Mouse (Mus musculus): ENCODE measurements around the gene Eif2d.

Gene Eif2d

DNA sequence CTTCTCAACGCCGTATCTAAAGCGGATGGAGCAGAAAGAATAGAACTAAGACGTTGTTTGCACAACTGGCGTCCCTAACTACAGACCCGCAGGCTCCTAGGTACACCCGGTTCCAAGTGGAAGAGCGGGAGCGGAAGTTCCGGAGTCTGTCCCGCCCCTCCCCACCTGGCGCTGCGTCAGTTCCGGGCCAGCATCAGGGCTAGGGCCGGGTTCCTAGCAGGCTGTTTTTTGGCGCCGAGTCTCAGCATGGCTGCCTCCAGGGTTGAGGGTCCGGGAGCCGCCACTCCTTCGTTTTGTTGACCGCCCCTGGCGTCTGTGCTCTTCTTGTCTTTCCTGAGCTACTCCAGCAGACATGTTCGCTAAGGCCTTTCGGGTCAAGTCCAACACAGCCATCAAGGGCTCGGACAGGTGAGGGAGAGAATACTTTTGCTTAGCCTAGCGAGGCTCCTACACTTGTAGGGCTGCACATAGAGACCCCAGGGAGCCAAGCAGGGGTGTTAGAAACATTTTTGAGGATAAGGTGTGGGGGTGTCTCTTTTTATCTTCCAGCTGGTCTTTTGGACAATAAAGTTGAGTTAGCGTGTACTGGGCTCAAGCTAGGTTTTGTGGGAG is at the start of gene Eif2d:
Gene Eif2d, plus strand, starts transcription at position 164 of the 612 bp plus-strand sequence.
- DNase-seq = peak; percentile 88

DNA sequence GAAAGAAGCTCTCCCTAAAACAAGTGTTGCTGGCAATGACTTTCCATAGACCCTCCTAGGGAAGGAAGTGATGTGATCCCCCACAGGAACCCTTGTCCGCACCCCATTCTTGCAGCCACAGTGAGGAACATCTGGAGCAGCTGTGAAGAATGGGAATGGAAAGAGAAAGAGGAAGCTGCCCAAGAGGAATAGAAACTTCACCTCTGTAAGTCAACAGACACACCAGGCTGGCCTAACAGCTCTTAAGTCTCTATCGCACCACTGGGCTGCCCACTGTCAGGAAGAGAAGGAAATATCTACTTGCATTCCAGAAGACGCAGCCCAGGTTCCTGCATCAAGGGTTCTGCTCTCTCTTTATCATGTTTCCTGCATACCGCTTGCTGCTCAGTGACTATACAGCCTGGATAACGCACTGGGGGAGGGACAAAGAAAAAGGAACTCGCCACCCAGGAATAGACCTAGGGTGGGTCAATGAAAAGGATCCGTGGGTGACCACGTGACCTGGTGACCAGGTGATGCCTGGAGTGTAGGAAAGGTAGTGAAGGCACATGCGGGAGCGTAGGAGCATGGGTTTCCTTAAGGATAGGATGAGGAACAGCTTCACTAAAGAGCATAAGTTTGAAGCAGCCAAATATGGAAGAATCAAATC is 49.1 kb upstream of the Eif2d start:
- no peak for DNase-seq

DNA sequence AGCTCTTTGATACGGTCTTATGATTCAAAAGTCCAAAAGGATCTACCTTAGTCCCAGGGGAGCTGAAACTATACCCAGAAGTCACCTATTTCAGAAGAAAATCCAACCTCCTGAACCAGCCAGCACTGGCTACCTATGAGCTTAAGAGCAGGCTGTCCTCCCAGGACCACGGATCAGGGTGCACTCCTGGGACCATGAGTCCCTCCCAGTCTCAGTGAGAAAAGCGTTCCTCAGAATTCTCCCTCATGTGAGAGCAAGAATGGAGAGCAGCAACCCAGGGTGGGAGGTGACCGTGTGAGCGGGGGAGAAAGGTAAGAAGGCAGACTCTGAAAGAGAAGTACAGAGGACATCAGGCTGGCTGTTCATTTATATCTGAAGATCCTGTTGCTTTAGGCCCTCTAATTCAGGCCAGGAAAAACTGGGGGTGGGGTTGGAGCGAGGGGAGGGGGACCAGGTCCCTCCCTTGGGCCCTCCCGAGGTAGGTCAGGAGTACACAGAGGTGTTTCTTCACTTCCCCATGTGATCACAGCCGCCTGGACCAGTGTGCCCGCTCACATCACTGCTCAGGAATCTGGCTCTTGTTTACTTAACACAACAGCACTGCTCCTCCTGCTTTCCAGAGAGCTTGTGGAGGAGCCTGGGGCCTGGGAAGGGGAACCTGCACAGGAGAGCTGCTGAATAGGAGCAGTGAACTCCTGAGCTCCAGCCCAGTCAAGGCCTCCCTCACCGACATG is 45.2 kb upstream of the Eif2d start:
- DNase-seq = no peak

DNA sequence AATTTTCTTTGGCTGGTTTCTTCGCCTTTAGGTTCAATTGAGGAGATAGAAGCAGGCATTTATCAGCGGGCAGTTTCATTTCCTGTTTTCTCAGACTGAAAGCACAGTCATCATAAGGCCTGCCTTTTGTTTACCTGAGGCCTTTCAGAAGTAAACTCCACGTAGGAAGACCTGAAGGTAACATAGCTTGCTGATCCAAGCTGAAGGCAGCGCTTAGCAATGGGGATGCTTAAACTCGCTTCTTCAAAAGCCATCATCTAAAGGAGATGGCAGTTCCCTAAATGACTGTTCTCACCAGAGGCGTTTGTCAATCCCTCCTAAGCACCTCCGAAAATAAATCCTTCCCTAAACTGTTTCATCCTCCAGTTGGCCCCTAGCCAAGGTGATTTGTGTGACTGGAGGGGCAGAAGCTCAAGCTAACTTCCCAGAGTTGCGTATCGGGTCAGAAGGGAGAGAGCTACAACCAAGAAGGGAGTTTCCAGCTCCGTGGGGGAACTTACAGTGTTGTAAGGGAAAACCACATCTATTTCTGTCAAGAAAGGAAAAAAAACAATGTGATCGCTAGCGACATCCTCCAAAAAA is 42.4 kb upstream of the Eif2d start:
- DNase-seq = no peak

DNA sequence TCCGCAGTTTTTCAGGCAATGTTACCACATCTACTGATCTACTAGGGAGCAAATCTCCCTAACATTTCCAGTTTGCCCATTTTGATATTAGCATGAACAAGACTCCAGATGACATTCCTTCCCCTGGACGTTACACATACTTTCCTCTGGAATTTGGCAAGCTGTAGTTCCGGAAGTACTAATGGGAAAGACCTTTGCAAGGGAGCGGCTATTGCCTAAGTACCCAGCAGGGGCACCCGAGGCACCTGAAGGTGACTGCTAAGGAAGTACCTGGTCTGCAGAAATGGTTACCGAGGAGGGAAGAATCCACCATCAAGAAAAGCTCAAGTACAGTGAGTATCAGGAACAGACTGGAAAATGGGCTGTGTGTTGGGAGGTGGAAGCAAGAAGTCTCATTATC is 40.4 kb upstream of the Eif2d start:
- DNase-seq = no peak

DNA sequence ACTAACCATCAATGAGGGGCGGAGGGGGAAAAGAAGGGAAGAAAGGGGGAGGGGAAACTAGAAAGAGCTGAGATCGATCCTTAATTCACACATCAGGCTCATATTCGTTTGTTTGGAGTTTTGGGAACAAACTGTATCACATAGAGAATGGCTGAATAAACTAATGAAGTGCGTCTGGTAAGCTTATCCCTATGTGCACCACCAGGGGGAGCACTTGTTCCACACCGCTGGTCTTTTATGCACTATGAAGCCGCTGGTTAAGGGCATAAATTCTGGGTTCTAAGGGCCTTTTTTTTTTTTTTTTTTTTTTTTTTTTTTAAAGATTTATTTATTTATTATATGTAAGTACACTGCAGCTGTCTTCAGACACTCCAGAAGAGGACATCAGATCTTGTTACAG is 37.0 kb upstream of the Eif2d start:
- DNase-seq = peak; percentile 42

DNA sequence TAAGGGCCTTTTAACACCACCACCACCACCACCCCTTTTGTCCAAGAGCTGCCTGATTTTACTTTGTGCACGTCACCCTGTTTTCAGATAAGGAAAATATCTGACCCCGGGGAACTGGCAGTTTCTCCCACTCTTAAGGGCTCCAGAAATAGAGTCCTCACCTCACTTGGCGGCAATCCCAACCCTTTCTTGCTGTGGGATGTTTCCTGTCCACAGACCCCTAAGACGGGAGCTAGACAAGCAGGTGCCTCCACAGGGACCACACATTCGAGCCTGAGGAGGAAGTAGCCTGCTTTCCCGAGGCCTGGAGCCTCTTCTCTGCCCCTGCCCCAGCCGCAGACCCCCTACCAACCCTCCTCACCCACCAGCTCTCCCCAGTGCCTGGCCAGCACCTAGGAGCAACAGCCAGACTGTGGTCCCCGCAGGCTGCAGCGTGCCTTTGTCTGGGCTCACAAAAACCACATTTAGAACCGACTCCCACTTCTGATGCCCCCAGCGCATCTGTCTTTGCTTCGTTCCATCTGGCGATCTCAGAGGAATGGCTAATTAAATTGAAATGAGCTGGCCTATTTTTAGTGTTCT is 36.5 kb upstream of the Eif2d start:
- no peak for DNase-seq

DNA sequence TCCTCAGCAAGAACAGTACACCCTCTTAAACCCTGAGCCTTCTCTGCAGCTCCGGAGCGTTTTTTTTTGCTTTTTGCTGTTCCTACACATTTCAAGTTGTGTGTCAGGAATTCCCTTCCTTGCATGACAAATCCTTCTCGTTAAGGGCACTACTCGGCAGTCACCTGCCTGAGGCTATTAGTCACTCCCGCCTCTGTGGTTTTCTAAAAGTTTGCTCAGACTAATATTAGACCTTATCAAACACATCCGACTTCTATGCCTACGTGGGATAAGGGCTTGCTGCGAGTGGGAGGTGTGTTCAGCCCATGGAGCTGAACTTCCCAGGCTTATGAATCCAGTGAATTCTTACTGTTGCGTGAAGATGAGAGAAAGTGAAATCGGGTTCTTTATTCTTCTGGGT is 34.5 kb upstream of the Eif2d start:
- DNase-seq = no peak

DNA sequence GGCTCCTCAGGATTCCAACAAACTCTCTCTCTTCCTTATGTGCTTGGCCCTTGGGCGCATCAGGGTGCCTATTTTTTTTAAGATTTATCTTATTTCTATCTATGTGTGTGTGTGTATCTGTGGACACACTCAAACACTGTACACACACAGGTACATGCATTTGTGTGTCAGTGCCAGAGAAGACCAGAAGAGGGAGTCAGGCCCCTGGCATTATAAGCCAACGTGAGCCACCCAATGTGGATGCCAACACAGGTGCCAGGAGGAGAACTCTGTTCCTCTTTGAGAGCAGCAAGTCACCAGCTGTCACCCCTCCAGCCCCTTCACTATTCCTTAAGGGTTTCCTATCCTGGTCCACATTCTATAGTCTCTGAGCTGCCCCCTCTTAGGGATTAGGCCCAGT is 34.0 kb upstream of the Eif2d start:
- no peak for DNase-seq

DNA sequence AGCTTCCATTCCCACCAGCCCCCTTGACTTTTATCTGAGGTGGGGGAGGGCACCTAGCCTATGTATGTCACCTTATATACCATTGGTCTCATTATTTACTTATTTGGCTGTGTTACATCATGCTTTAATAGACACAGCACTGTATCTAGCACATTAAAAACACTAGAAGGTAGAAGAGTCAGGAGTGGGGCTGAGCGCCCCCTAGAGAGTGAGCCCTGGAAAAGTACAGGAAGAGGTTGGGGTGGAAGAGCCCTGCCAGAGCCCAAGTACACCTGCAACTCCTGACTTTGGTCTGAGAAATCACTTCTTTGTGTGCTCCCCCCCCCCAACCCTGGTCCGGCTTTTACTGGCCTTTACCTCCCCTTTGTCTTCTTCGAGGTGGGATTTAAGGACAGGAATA is 31.0 kb upstream of the Eif2d start:
- no peak for DNase-seq

DNA sequence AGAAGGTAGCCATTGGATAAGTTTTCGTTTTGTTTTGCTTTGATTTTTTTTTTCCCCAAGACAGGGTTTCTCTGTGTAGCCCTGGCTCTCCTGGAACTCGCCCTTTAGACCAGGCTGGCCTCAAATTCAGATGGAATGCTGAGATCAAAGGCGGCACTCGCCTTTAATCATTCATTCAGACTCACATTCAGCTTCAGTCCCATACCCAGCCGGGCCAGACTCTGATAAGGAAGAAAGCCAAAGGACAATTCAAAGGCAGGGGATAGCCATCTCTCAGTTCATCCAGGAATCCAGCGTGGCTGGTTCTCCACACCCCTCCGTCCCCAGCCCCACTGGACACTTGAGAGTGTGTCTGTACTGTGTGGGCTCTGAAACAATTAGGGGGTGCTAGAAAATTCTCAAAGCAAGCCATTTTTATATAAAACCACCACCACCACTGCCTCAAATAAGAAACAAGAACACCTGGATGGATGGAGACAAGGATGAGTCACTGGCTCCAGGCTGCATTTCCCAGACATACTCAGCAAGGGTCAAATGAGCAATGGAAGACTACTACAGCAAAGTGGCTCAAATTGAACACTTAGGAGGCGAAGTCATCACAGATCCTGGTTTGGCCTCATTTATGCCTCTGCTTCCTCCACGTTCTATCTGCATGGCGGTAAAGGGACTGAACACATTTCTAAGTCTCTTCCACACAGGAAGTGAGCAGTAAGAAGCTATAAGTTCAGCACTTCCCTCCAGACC is 29.3 kb upstream of the Eif2d start:
- no peak for DNase-seq

DNA sequence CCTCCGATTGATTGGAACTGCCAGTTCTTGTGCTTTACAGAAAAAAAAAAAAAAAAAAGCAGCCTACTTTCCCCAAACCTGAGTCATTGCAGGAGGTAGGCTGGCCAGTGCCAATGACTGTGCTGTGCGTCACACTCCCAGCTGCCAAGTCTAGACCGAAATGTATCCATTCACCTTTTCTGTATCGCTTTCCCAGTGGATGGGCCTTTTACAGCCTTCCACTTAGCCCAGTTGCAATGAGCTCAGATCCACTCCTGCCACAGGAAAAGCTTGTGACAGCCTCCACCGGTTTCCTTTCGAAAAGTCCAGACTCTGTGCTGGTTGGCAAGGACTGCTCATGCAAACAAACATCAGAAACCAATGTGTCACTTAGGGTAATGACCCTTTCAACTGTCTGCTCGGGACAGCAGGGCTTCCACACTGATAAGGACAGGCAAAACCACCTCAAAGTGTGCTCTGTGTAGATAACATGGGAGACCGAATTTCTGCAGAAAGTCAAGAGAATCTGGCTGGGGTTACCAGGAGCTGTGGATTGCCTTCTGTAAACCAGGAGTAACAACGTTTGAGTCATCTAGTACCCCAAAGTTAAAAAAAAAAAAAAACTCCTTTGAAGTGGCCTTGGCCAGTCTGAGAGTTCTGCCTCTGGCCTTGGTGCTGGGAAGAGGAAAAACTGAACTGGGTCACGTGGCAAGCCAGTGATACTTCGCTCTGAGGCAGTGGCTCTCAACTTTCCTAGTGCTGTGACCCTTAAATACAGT is 26.8 kb upstream of the Eif2d start:
- DNase-seq = no peak

DNA sequence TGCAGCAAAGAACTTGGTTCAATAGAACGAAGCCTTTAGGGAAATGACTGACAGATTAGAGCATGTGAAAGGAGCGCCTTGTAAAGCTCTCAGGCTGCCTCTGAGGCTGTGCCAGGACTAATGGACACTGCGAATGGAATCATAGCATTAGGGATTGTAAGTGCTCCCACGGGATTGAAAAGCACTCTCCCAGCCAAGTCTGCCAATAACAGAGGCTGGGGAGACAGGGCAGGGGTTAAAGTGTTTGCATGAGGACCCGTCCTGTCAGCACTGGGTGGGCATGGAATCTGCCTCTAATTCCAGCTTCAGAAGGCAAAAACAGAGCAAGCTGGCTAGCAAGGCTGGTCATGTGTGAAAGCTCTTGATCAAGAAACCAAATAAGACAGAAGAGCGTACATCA is 18.8 kb upstream of the Eif2d start:
- no peak for DNase-seq

DNA sequence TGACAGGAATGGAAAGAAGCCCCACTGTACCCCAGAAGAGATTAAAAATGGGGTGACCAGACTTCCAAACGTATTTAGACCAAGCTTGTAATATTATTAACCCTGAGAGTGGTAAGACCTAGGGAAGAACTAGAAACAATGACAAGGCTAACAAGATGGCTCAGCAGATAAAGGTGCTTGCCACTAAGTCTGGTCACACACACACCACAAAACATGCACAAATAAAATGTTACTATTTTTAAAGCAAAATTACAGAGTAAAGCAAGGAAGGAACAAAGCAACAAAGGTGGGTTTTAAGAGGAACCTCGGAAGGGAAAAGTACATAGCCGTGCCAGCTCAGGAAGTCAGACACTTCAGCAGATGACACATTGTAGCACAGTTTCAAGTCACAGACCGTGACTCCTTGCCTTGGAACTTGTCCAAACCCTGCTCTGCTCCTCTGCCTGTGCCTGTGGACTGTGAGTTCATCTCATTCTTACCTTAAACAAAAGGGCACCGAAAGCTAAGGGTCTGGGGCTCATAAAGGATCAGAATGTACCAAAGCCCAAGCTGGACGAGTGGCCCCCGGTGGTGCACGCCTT is 17.9 kb upstream of the Eif2d start:
- DNase-seq = no peak

DNA sequence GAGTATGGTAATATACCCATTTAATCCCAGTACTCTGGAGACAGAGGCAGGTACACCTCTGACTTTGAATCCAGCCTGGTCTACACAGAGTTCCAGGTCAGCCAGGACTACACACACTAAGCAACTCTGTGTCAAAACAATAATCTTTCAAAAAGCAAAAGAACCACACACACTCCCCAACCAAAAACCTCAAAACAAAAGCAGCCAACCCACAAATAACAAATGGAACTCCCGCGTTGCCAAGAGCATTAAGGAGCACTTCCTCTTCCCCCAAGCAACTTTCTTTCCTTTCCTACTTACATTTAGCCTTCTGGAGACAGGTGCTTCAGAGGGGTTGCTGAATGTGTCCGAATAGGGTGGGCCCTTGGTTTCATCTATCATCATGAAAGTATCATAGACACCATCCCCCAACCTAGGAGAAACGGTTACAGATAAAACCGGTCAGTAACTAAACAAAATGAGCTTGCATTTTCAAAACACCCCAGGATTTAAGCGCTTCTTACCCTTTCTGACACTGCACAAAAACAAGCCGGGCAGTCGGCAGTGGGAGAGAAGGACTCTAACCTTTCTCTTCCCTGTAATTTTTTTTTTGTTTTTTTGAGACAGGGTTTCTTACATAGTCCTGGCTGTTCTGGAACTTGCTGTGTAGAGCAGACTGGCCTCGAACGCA is 16.9 kb upstream of the Eif2d start:
- DNase-seq = no peak

DNA sequence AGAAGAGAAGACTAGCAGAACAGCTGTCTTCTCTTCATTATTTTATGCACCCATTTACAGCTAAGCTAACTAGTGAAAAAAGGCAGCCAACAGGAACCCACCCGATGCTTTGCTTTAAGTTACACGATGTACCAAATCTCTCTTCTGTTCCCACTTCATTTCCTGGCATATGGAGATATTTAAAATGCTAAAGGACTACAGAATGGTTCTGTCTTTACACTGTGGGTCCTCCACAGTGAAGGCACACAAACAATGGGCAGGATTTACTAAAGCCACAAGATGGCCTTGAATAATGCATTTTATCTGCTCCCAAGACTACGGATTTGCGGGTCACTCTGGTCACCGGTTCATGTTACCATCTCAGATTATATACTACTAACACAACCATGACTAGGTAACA is 15.9 kb upstream of the Eif2d start:
- DNase-seq = no peak

DNA sequence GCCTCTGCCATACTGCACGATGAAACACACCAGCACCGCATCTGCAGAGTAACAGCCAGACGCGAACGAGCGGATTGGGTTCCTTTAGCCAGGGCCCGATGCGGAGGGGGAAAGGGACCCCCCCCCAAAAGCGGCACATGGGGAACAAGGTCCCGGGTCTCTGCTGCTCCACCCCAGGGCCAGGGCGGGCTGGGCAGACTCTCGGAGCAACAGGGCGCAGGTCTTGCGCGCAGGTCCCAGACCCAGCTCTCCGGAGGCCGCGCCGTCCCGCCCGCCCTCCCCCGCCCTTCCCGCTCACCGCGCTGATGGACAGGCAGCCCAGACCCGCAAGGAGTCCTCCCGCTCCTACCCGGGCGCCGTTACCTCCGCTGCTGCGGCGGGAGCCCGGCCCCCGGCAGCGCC is 15.3 kb upstream of the Eif2d start:
- peak; percentile 29 for DNase-seq

DNA sequence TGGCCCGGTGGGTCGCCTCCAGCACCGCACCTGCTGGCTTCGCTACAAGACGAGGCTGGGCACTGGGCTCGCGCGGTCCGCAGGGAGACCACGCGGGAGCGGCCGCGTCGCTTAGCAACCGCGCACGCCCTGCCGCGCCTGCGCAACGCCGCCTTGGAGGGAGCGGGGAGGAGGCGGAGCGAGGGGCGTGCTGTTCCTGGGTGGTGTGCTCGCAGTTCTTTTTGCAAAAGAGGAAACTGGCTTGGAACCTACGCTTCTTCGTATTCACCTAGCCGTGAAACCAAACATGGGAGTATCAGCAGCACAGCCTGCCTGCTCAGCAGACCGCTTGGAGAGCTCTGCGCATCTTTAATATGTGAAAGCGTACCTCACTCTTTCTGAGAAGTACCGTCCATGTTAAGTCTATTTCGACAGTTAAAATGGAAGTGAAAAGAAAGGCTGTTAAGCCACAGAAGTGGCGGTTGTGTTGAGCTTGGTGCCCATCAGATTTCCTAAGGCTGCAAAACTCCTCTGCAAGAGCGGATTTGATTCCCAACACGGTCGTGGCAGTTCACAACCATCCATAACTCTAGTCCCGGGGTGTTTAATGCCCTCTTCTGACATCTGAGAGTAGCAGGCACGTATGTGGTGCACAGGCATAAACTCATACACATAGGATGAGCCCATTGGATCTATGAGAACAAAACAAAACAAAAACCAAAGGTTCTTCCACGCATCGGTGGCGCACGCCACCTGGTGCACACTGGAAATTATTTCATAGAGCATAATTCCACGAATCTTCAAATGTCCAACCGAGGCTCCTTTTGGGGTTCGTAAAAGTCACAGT is 14.6 kb upstream of the Eif2d start, which contains the start of gene Dyrk3:
Gene Dyrk3, minus strand, starts transcription at position 150 of the 826 bp plus-strand sequence.
- DNase-seq = peak; percentile 85

DNA sequence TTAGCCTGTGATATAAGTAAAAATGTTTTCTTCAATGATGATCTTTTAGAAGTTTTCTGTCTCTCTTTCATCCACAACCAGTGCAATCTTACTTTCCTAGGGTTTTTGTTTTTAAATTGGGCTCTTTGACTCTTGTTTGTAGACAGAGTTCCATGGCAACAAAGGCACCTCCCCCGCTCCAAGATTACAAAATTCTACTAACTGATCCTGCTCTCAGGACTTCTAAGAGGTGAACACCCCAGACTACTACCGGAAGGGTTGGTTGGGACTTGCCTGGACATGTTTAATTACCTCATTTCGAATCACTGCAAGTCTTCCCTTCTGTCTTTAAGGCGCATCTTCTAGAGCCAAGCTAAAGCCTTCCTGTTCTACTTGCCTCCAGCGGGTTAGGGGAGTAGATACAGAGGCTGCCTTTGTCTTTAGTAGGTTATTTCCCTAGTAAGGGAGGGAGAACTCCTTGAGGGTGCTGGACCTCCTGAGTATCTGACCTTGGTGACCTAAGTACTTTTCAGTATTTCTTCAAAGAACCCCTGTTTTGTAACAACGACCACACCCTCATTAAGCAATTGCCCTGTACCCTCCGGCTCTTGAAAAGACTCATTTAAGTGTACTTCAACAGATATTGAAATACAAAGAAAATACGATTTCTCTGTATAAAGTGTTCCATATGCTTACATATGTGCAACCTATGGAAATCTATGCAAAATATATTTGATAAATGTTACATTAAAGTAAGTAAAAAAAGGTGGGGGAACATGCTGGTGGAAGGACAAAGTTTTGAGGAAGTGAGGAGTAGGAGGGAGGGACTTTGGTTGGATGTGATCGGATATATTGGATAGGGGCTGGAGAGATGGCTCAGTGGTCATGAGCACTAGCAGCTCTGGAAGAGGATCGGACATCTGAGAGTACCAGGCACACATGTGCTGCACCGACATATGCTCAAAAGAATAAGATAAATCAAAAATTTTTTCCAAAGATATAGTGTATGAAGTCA is 13.6 kb upstream of the Eif2d start:
- no peak for DNase-seq

Data from cerebellum, adult 11-12 months (tissue).